Mouse (Mus musculus): ENCODE measurements around the gene Lsm14b.

Lsm14b gene

DNA sequence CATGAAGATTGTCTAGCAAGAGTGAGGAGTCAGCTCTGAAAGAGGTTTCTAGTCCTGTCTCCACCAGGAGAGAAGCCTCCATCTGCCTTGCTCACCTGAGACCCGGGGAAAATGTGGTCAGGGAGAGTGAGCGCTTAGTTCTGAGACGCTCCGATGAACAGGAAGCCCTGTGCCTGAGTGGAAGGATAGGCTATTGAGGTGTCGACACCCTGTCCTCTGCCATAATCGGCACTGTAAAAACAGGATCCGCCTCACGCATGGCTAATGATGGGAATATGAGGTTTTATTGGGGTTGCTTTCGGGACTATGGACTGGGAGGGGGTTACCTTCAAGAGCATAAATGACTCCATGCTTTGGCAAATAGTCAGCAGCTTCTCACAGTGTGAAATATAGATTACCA is 6.2 kb upstream of the Lsm14b start:
- DNase-seq (ENCODE audit: low spot score) = no peak

- no peak for DNase-seq (ENCODE audit: low spot score)
Observed at GRCm38 (mm10) chr2:180020091-180020661, 4.6 kb upstream of the Lsm14b start.

DNA sequence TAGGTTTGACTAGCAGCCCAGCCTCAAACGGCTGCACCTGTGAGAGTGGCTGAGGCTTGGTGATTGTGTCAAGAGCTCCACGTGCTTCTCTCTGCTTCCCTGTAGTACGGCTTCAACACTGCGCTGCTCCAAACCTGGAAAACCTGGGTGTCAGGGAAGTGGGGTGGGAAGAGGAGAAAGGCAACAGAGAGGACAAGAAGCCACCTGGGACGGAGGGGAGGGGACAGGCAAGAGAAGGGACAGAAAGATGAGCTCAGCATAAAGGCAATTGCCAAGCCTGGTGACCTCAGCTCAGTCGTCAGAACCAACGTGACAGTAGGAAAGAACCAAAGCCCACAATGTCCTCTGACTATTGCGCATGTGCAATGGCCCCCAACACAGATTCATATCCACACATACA is 3.9 kb upstream of the Lsm14b start:
- no peak for DNase-seq (ENCODE audit: low spot score)

GRCm38 (mm10) chr2:180022751-180023150 is 2.0 kb upstream of the Lsm14b start:
- no peak for DNase-seq (ENCODE audit: low spot score)

GRCm38 (mm10) chr2:180025135-180025860 is 511 bp downstream of the Lsm14b start:
- DNase-seq (ENCODE audit: low spot score) = peak; percentile 56

- no peak for DNase-seq (ENCODE audit: low spot score)
Observed at GRCm38 (mm10) chr2:180025861-180026200, 1.0 kb downstream of the Lsm14b start.

DNA sequence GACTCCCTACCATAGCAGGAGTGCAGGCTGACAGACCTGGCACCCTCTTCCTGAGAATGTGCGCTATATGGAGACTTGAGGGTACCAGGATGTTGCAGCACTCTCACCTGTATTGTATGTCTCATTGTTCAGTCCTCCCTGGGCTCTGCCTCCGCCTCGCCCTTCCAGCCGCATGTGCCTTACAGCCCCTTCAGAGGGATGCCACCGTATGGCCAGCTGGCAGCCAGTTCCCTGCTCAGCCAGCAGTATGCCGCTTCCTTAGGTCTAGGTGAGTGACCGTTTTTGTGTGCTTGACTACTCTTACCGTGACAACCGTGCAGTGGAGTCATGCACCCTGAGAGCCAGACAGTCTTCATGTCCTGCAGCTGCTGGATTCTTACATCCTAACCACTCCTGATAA is 3.0 kb downstream of the Lsm14b start:
- no peak for DNase-seq (ENCODE audit: low spot score)

GRCm38 (mm10) chr2:180031270-180031669 is 6.5 kb downstream of the Lsm14b start:
- no peak for DNase-seq (ENCODE audit: low spot score)

- DNase-seq (ENCODE audit: low spot score) = no peak
Observed at GRCm38 (mm10) chr2:180032925-180033324, 8.1 kb downstream of the Lsm14b start.

DNA sequence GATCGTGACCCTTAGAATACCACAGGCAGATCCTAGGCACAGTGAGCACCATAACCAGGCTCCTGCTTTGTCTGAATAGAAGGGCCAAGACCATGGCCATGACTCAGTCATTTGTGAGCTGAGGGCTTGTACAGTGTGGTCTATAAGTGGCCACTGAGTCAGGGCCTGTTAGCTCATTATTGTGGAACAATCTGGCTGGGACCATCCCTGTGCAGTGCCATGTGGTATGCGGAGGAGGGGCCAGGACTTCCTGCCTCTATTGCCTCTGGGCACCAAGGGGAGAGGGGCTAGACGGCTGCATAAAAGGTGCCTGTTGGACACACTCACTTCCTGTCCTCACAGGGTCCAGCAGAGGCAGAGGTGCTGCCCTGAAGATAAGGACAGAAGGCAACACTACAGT is 9.2 kb downstream of the Lsm14b start:
- no peak for DNase-seq (ENCODE audit: low spot score)

- DNase-seq (ENCODE audit: low spot score) = no peak
Observed at GRCm38 (mm10) chr2:180034753-180035152, 10.0 kb downstream of the Lsm14b start.

DNA sequence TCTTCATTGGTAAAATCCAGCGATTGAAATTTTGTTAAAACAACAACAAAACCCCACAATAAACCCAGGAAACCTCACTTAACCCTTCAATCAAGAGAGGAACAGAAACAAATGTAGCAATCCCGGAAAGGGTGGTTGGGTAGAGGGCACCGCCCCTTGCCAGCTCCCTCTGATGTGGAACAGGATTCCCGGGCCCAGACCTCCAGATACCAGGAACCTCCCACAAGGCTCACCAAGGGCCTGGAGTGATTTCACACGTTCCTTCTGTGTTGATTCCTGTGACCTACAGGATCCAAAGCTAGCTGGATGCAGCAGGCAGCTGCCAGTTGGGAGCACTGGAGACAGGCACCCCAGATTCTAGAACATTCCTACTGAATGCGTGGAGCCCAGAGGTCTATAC is 15.6 kb downstream of the Lsm14b start:
- no peak for DNase-seq (ENCODE audit: low spot score)

GRCm38 (mm10) chr2:180041577-180042255 is 16.9 kb downstream of the Lsm14b start:
- peak; percentile 45 for DNase-seq (ENCODE audit: low spot score)

DNA sequence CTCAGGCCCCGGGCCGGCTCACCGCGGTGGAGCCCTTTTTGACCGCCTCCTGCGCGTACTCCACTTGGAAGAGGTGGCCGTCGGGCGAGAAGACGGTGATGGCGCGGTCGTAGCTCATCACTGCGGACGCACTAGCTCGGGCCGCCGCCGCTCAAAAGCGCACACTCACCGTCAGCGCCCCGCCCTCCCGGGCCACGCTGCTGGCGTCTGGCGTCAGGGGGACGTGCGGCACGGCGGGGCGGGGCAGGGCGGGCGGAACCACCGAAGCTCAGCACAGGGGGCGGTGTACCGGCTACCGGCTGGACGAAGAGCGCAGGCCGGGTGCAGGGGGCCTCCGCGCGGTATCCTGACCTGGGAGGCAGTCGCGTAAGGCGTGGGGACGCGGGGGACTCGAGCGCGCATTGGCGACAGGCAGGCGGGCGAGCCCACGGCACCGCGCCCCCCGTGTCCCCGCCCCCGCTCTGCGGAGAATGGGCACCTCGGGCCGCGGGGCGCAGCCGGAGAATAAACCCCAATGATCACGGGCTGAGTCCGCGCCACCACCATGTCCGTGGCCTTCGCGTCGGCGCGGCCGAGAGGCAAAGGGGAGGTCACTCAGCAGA is 17.6 kb downstream of the Lsm14b start, which contains the start of the genes Psma7 and Ss18l1:
Psma7 (minus strand) TSS at position 178 of the 602 bp plus-strand sequence.
Ss18l1 (plus strand) TSS at position 254 of the 602 bp plus-strand sequence.
- peak; percentile 90 for DNase-seq (ENCODE audit: low spot score)

DNA sequence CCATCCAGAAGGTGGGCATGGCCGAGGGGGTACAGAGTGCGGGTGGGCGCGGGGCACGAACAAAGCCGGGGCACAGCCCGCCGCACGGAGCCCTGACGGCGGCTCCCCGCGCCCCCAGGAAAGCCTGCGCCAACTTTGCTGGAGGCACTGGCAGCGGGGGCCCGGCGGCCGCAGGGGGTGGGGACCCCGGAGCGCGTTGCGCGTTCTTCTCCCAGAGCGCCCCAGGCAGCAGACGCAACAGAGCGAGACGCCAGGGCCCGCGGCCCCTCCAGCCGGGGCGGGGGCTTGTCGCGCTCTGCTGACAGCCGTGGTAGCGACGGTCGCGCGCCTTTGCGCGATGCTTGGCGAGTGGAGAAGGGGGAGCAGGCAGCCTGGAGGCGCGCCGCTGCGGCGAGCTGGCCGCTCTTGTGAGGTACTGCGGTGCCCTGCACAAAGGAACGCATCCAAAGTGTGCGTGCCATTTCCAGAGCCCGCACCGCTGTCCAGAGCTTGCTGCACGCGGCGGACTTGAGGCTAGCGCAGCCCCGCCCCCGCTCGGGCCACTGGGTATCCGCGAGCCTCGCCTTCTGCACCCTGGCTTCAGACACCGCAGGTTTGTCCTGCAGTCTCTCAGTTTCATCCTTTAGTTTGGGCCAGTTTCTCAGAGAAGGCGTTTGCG is 18.2 kb downstream of the Lsm14b start:
- DNase-seq (ENCODE audit: low spot score) = peak; percentile 67

DNA sequence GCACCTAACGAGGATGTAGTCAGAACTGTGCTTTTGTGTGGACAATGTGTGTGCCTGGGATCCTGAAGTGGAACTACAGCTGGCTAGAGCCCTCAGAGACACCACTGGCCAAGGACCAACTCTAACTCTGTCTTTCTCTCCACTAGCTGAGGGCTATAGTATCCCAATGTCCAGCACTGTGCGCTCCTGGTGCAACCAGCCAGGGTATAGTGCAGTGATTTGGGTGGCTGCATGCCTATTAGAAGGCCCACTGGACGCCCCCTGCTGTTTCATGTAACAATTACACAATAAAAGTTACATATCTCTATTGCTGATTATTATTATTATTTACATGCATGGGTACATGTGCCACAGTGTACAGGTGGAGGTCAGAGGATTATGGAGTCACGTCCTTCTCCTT is 20.5 kb downstream of the Lsm14b start:
- no peak for DNase-seq (ENCODE audit: low spot score)

DNA sequence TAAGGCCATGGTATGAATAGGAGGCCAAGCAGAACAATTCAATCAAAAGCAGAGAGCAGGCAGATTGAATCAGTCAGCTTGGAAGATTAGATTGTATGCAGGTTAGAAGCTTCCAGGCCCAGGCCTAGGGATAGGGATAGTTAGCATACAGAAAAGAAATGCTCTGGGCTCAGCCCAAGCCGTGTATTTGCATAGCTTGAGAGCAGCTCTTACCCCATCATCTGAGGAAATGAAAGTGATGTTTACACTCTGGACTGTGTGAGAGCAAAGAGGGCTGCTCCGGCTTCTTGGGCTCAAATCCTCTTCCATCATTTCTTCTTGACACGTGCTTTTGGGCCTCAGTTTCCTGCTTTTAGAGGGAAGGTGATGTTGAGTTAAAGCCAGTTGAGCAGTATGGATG is 22.8 kb downstream of the Lsm14b start:
- DNase-seq (ENCODE audit: low spot score) = no peak

- DNase-seq (ENCODE audit: low spot score) = no peak
Observed at GRCm38 (mm10) chr2:180047980-180048635, 23.3 kb downstream of the Lsm14b start.

DNA sequence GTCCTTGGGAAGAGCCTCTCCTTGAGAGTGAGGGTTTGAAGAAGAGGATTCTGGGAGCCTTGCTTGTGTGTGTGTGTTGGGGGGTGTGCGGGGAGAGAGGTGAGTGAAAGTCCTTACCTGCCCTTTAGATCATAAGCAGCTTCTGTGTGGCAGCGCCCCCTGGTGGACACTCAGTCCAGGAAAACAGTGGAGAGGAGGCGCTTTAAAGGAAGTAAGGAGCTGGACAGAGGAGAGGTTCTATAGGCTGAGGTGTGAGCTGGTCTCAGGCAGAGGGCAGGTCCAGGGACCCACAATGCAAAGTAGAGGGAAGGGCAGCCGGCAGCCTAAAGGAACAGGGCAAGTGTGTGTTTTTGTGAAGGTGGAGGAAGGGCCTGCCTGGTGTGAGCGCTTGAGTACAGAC is 26.2 kb downstream of the Lsm14b start:
- peak; percentile 76 for DNase-seq (ENCODE audit: low spot score)

DNA sequence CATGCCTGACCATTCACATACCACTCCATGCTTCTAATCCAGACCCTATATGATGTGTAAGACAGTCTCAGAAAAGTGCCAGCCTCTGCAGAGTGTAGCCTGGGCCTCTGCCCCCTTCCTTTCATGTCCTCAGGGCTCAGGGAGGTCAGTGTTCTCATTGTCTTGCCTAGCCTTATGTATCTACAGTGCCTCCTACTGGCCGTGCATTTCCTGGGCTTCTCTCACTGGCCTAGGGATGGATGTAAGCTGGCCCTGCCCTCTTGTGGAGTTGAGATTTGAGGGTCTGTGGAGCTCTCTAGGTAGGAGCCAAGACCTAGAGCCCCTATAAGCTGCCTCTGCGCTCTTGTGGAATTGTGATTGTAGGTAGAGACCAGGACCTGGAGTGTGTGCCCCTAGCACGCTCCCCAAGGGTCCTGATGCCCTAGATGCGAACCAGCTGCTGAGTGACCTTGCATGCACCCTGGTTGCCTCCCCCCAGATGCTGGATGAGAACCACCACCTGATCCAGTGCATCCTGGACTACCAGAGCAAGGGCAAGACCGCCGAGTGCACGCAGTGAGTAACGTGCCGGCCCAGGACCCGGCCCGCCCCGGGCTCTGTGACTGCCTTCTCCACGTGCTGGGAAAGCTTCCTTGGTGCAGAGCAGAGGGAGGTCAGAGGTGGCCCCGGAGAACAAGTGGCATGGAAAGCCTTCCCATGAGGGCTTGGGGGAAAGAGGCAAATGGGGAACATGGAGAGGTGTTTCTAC is 27.4 kb downstream of the Lsm14b start:
- DNase-seq (ENCODE audit: low spot score) = no peak

DNA sequence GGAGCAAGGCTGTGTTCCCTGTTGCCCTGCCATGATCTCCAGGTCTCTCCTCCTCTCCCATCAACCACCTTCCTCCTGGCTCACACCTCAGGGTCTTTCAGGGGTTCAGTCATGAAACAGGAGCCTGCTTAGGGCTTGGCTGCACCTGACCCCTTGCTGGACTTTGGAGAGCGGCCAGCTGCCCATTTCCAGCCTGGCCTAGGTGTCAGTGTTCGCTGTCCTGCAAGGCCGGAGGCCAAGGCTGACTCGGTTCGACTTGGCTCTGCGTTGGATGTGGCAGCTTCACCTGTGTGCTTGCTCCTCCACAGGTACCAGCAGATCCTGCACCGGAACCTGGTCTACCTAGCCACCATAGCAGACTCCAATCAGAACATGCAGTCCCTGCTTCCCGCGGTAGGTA is 28.2 kb downstream of the Lsm14b start:
- no peak for DNase-seq (ENCODE audit: low spot score)
